Mouse (Mus musculus) forebrain, embryonic 10.5 days (tissue): ENCODE results near the gene Olfr340. TPM values are rescaled to one million over a fixed set of nuclear protein-coding genes. Genes with fewer than 3 reads are reported as not detected.
"Not testable (repeated sequence)": the region's sequence is repeated elsewhere in the genome, so short reads cannot be mapped to it uniquely, and the experiment has no call there.

ENCODE experiments used
- DNase-seq: peaks from one replicate; pipeline ENCODE4 v3.0.0-alpha.2; 2017; ENCODE audit warnings: low spot score; ENCODE audit errors: extremely low spot score
- H3K27ac ChIP-seq: fragments of 300-500 bp; sonication (generic); 2 replicates; pipeline ENCODE4 v1.5.1; 2016; ENCODE audit warnings: mild to moderate bottlenecking
- H3K27me3 ChIP-seq: fragments of 300-500 bp; sonication (generic); 2 replicates; pipeline ENCODE4 v1.6.1; 2016; ENCODE audit warnings: mild to moderate bottlenecking; ENCODE audit not compliant: poor library complexity, severe bottlenecking
- H3K36me3 ChIP-seq: fragments of 300-500 bp; sonication (generic); replicated peaks from 2 replicates; pipeline ENCODE4 v1.6.1; 2016; ENCODE audit warnings: mild to moderate bottlenecking, moderate library complexity
- H3K4me1 ChIP-seq: fragments of 300-500 bp; sonication (generic); 2 replicates; pipeline ENCODE4 v1.6.1; 2016
- H3K4me3 ChIP-seq: fragments of 300-500 bp; sonication (generic); 2 replicates; pipeline ENCODE4 v1.5.1; 2016; ENCODE audit warnings: mild to moderate bottlenecking, moderate library complexity
- H3K9me3 ChIP-seq: fragments of 300-500 bp; sonication (generic); 2 replicates; pipeline ENCODE4 v1.6.1; 2016; ENCODE audit warnings: mild to moderate bottlenecking, moderate library complexity
- WGBS: fragments of 180-500 bp; shearing (Covaris S2); methylation state at CpG from one replicate; pipeline ENCODE4 v1.1.7; 2016; 5-methylcytosine and 5-hydroxymethylcytosine counted together
- polyA plus RNA-seq: library from polyadenylated mRNA; unstranded; fragments of >200 nt; fragmentation: Nextera tagmentation; extraction: Ambion mirVana; gene quantifications from 2 replicates; pipeline ENCODE4 v1.2.1, GENCODE M21; 2016

Olfr340 gene
- polyA plus RNA-seq: not detected in 2 replicates

DNA sequence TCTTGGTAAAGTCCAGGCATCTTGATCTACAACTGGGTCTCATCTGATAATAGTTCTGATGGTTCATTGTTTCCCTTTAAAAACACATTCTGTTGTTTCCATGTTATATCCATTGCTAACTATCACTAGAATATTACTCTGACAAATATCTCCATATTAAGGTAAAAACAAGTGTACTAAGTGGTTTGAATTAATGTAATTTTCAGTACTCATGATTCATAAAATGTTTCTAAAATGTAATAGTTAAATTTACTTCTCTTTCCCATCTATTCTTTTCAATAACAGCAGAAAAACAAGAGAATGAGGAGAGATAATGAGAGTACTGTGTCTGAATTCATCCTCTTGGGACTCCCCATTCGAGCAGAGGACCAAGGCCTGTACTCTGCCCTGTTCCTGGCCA lies at the start of gene Olfr340:
Olfr340 (plus strand) TSS at position 301 of the 400 bp plus-strand sequence.
- WGBS: 83% methylated on average over 1 of the region's 1 CpGs
- Histone ChIP-seq H3K27me3 (no peaks in the 10 kb centered on the region), H3K4me1 (no peaks in the 10 kb centered on the region), H3K27ac (no peak within 1 kb of the TSS), H3K4me3 (no peak within 1 kb of the TSS), H3K9me3 (peaks cover 23% of the 10 kb centered on the region), H3K36me3 (no peaks in the 10 kb centered on the region)
- DNase-seq: no peak

DNA sequence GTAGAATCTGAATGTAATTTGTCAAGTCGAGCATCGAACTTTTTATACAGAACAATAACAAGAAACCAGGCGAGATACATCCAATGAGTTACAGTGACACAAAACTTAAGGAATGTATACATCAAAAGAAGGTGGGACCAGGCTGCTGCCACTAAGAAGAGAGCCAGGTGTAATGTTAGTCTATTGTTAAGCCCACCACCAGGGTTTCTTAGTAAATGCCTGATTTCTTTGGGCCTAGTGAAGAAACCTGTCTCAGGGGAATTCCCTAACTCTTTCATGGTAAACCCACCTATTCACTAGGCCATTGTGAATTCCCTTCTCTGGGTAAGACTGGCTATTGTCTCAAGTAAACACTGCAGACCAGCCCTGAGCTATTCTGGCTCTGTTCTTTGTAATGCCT lies 37.2 kb upstream of the Olfr340 start:
- H3K4me1 ChIP-seq, H3K27me3 ChIP-seq, DNase-seq, H3K36me3 ChIP-seq, H3K27ac ChIP-seq, H3K4me3 ChIP-seq: not testable (repeated sequence)
- WGBS: 88% methylated on average over 3 of the region's 3 CpGs
- peaks cover 28% of the 10 kb centered on the region for H3K9me3 ChIP-seq

DNA sequence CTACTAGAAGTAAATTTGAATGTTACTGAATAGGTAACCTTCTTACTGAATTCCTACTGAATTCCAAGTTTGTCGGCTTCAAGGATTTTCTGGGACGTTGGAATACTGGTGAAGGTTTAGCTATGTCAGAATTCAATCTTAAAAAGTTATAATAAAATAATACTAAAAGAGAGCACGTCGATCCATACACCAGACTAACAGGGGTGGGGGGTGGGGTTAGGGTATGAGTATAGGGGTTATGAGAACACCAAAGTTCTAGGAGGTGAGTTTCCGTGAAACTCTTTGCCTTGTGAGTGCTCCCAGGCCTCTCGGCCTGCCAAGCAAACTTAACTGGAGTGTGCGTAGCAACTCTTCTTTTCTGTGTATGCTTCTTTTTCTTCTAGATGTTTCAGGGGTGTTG lies 36.8 kb upstream of the Olfr340 start:
- not testable (repeated sequence) for H3K27me3 ChIP-seq, H3K4me3 ChIP-seq, H3K36me3 ChIP-seq, DNase-seq, H3K27ac ChIP-seq, H3K4me1 ChIP-seq
- peaks cover 28% of the 10 kb centered on the region for H3K9me3 ChIP-seq
- 88% methylated on average over 7 of the region's 7 CpGs for WGBS

DNA sequence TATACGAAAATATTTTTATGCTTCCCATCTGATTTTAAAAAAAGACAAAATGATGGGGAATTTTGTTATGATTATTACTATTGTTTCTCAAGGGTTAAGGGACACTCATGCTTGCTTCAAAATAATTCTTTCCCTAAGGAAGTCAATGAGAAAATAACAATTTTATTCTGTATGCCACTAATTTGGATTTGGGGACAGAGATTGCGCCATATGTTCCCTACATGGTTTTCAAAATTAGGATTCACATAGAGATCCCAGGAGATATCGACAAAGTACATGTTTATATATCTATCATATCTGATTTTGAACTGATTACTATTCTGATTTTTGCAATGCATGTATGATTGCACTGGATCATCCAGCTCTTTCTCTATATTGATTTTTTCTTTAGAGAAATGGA lies 33.7 kb upstream of the Olfr340 start, which contains the start of gene Olfr339:
Olfr339 (plus strand) TSS at position 301 of the 400 bp plus-strand sequence.
- no peak for DNase-seq
- WGBS: 84% methylated on average over 3 of the region's 3 CpGs
- H3K36me3 ChIP-seq: no peaks in the 10 kb centered on the region
- H3K4me1 ChIP-seq: no peaks in the 10 kb centered on the region
- H3K4me3 ChIP-seq: no peak within 1 kb of the TSS
- peaks cover 24% of the 10 kb centered on the region for H3K9me3 ChIP-seq
- no peak within 1 kb of the TSS for H3K27ac ChIP-seq
- H3K27me3 ChIP-seq: no peaks in the 10 kb centered on the region

DNA sequence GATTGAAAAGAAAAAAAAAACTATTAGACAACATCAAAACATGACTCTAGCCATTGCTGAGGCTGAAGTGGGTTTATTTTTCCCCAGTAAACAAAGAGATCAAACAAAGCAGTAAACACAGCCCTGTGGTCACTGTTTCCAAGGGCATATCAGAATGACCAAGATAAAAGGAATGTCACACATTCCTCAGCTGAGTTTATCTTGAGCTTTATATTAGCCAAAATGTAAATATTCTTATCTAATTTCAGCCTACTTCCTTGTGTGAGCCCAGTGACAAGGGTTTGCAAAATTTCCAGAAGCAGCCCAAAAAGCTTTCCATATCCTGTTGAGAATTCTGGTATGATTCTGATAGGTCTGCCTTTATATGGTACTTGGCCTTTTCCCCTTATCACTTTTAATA lies 21.2 kb downstream of the Olfr340 start:
- Histone ChIP-seq H3K27ac (no peak overlapping the region), H3K4me1 (no peaks in the 10 kb centered on the region), H3K27me3 (no peaks in the 10 kb centered on the region), H3K36me3 (no peaks in the 10 kb centered on the region), H3K9me3 (peaks cover 28% of the 10 kb centered on the region), H3K4me3 (no peak overlapping the region)
- DNase-seq: no peak

DNA sequence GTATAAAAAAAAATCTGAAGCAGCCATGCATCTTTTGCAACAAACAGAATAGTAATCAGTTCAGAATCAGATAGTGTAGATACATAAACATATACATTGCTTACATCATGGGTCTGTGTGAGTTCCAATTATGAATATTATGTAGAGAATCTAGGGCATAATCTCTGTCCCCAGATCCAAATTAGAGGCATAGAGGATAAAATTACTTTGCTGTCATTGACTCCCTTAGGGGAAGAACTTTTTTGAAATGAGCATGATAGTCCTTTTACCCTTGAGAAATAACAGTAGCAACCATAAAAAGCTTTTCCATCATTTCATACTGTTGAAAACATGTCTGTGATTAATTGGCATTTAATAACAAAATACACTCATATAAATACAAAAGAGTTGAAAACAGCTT lies 30.0 kb downstream of the Olfr340 start, which contains the start of gene Olfr341:
Olfr341 (minus strand) TSS at position 101 of the 400 bp plus-strand sequence.
- Histone ChIP-seq H3K36me3 (no peaks in the 10 kb centered on the region), H3K27ac (no peak within 1 kb of the TSS), H3K4me1 (no peaks in the 10 kb centered on the region), H3K4me3 (no peak within 1 kb of the TSS), H3K27me3 (no peaks in the 10 kb centered on the region), H3K9me3 (peaks cover 27% of the 10 kb centered on the region; the same call in 1 of the 2 replicates)
- DNase-seq: no peak

Other genes starting within 250 kb of the Olfr340 start
- gene Ptgs1, start 222.2 kb upstream of the Olfr340 start, polyA plus RNA-seq: 2.2 and 3.6 TPM in 2 replicates
- gene Olfr338, start 79.1 kb upstream of the Olfr340 start, polyA plus RNA-seq: not detected in 2 replicates
- not detected in 2 replicates for gene Olfr339, start 33.6 kb upstream of the Olfr340 start, polyA plus RNA-seq
- not detected in 2 replicates for gene Olfr341, start 29.9 kb downstream of the Olfr340 start, polyA plus RNA-seq
- not detected in 2 replicates for gene Olfr342, start 72.4 kb downstream of the Olfr340 start, polyA plus RNA-seq
- gene Olfr344, start 114.1 kb downstream of the Olfr340 start, polyA plus RNA-seq: not detected in 2 replicates
- gene Olfr345, start 187.5 kb downstream of the Olfr340 start, polyA plus RNA-seq: not detected in 2 replicates
- not detected in 2 replicates for gene Olfr346, start 233.2 kb downstream of the Olfr340 start, polyA plus RNA-seq